Mouse (Mus musculus) skeletal muscle tissue, adult 2 months (tissue): ENCODE measurements around the gene Cry2.
"Not testable (repeated sequence)": the region's sequence is repeated elsewhere in the genome, so short reads cannot be mapped to it uniquely, and the experiment has no call there.

Experiments used
- DNase-seq: peaks from one replicate; pipeline ENCODE4 v3.0.0-alpha.2; 2012; ENCODE audit warnings: low read depth, low spot score

Cry2 gene

DNA sequence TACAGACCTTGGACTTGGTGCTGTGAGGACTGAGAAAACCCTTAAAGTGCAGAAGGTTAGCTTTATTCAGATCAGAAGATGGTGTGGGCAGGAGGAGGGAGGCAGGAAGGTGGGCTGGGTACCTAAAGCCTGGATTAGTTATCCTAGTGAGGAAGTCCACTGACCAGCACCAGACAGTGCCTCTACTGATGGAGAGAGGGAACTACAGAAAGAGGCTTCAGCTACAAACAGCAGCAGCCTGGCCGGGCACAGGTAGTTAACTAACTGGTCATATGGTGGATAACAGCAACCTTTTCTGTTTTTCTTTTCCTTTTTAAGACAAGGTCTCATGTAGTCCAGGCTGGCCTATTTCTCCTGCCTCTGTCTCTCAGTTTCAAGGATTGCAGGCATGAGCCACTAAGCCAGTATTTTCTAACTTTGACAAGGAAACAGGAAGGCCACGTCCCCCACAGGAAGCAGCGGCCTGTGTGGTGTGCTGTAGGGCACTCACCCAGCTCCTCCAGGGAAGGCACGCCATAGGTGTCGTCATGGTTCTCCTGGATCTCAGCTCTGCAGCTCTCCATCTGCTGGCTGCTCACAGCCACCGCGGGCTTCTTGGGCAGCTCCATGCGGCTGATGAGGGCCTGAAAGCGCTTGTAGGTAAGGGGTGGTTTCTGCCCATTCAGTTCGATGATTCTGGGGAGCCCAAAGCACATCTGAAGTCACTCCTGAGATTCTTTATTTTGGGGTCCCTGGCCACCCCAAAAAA lies 11.3 kb downstream of the Cry2 start:
- DNase-seq = no peak

DNA sequence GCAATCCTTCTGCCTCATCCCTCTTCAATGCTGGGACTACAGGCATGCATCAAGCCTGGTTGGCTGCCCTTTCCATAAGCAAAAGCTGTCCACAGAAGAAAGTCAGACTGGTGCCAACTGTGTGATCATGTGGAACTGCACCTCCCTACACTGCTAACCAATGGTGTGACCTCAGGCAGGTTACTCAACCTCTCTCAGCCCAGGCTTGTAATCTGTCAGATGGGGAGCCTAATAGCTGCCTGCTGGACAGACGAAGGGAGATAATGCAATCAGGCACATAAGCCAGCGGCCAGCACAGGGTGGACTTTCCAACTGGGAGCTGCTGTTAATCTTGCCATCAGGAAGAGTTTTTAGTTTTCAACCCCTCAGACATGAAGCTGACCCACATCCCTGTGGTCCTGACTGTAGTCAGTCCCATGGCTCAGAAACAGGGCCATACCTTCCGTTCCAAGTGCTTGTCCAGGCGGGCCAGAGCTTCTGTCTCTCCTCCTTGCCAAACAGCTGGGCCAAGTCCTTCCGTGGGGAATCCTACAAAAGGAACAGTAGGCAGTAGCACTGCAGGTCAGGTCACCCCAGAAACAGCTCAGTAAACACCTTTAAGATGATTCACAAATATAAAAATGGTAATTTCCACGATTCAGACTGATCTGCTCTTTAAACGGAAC lies 12.0 kb downstream of the Cry2 start:
- DNase-seq = no peak

DNA sequence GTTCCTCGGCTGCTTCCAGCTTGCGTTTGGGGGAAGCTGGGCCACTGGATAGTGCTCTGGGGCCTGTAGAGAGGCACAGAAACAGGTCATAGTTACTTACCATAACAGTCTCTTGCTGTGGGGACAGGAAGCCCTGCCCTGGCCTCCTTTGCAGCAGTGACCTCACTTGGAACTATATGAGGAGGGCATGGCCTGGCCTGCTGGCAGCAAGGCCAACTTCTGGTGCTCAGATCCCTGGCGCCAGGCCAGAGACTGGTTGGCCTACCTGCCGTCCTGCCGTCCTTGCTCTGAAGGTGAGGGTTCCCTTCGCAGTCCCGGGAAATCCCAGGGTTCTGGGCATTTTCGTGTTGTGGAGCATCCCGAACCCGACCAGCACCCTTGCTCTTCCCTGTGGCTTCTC lies 22.1 kb downstream of the Cry2 start:
- no peak for DNase-seq

DNA sequence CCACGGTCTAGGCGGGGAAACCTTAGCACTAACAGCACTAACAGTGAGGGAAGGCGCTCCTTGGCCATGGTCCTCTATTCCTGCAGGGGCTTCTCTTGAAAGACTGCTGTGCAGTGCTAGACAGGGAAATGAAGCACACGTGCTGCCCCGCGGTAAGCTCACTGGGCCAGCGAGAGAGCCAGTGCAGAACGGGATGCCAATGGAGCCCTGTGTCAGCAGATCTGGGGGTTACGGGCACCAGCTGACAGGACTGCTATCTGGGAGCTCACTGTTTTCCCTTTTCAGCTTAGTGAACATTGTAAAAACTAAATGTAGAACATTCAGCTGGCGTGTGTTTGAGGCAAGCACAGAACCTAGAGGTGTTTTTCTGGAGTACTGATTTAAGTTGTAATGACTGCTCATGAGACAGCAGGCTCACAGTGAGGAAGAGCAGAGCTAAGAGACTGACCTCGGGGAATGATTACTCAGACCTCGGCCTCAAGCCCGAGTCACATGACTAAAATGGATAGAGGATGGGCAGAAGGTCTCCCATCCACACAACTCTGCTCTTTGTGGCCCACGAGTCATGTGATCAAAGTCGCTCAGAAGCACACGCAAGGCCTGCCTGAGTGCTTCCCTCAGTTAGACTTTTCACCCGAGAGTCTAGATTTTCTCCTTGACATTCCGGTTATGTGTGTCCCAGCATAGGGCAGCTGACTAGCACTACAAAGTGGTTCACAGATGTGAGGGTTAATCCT lies 25.4 kb downstream of the Cry2 start:
- no peak for DNase-seq

DNA sequence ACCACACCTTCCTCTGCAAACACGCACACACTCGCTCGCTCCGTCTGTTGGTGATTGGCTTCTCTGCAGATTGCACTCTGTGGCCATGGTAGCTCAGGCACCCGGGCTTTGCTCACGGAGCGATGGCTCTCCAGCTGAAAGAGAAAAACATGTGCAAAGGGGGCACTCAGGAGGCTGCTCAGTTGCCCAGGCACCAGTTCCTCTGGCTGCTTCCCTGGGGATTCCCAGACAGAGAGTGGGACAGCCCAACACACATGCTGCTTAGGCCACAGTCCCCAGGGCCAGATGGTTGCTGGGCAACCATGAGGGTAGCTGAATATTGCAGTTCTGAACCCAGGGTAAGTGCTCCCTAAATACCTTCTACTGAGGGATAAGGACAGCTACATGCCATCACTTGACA lies 28.2 kb downstream of the Cry2 start:
- DNase-seq = no peak

DNA sequence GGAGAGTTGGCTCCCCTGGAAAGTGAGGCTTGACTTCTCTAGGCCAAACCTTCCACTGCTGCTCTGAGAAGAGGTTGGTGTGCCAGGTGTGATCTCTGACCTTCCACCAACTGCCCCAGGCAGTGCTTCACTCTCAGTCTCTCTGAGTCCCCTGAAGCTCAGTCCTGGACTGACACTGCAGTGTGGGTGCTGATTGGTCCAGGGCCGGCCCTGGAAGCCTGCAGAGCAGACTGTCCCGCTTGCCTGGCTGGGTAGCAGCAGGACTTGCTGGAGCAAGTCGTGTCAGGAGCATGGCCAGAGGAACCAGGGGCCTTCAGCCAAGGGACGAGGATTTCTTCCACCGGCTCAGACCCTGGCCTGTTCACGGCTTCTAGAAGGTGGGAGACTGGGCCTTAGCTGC lies 29.1 kb downstream of the Cry2 start:
- DNase-seq = no peak

DNA sequence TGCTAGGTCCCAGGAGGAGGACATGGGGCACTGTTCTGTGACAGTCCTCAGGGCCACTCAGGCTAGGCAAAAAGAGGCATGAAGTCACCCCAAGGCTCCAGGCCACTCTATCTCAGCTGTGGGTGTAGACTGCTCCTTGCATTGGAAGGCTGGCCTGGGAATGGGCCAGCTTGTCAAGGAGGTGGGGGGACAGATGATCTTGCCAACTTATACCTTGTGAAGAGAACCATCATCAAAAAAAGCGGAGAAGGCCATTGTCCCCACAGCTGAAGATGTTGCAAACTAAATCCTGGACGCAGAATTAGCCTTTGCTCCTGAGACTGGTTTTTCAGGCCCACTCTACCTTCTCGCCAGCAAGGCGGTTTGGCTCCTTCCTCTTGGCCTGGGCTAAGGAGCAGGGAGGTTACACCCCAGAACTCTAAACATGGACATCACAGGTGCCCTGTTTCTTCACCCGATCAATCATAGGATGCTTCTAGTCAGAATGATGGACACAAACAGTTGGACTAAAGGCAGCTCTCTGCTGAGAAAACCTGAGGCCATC lies 30.0 kb downstream of the Cry2 start:
- no peak for DNase-seq

DNA sequence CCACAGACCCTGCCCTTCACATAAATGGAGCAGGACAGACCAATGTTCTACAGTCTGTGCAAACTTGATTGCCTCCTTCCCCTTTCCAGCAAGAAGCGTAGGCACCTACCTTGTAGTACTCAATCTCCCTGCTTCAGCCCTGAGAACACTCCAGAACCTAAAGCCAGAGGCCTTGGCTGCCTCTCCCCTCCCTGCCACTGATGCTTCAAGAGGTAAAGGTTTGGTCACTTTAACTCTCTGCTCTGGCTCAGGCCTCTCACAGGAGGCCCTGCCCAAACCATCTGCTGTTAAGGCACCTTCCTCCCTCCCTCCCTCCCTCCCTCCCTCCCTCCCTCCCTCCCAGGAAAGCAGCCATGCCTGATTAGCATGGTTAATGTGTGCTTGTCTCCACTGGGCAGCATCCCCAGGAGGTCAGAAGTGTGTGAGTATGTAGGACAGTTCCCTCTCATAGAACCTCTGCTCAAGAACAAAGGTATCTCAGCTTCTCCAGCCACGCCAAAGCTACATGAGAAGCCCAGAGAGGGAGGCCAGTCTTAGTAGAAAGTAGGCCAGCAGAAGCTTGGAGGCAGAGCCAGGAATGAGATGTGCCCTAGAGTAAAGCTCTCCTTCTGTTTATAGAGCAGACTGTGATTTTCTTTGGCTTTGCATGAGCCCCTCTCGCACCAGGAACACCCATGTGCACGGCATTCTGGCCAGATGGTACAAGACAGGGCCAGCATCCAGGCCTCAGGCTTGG lies 31.1 kb downstream of the Cry2 start:
- DNase-seq = no peak

DNA sequence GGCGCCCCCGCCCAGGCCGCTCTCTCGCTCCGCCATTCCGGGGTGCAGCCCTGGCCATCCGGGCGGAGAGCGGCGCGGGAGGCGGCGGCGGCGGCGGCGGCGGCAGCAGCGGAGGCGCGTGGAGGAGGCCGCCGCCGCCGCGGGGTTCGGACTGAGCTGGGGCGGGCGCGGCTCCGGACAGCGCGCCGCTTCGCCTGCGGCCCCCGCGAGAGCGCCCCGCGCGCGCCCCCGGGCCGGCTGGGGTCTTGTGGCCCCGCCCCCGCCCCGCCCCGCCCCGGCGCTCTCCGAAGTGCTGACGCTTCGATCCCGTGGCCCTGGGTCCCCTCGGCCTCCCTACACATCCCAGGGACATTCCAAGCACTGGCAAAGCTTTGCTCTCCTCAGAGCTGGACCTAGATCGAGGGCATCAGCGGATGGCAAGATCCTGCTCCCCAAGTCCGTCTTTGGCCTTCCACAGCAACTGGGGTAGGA lies 32.7 kb downstream of the Cry2 start, which contains the start of gene Mapk8ip1:
Mapk8ip1 (minus strand) TSS at position 173 of the 471 bp plus-strand sequence.
- DNase-seq = no peak

DNA sequence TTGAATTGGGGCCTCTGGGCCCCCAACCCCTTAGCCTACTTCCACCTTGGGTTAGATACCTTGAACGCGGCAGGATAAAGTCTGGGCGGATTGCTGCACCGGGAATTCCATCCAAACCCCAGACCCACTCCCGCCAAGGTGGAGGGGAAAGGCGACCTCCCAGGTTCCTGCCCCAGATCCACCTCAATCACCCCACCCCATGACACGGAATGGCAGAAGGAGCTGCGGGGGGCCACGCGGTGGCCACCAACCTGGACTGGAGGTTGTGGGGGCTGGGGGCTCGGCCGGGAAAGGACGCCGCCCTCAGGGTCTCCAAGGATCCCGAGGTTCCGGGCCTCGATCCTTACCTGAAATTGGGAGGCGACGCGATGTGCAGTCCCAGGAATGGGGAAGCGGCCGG lies 33.2 kb downstream of the Cry2 start:
- DNase-seq = no peak

DNA sequence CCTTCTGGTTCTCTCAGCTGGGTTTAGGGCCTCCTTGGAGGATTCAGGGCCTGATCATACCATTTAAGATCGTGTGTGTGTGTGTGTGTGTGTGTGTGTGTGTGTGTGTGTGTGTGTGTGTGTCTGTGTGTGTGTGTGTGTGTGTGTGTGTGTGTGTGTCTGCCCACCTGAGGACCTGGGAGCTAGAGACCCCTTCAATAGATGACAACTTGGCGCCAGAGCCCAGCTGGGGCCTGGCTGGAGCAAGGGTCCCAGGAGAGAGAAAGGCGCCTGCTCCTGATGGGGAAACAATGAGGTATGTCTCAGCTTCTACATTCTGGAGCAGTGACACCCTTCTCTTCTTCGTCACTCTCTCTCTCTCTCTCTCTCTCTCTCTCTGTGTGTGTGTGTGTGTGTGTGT lies 34.0 kb downstream of the Cry2 start:
- DNase-seq = not testable (repeated sequence)

DNA sequence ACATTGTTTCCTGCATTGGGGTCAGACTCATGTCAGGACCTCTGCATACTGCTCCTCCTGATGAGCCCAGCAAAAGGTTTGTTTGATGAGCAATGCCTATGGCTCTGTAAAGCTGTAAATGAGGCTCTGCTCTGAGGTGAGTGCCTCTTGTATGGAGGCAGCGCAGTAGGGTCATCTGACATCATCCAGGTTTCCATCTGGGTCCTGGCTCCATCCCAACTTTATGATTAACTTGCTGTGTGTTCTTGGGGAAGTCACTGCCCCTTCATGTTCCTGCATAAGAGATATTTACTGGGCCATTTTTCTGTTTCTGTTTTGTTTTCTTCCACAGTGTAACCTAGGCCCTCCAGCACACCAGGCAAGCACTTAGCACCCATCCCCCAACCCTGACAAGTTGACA lies 36.4 kb downstream of the Cry2 start:
- no peak for DNase-seq

DNA sequence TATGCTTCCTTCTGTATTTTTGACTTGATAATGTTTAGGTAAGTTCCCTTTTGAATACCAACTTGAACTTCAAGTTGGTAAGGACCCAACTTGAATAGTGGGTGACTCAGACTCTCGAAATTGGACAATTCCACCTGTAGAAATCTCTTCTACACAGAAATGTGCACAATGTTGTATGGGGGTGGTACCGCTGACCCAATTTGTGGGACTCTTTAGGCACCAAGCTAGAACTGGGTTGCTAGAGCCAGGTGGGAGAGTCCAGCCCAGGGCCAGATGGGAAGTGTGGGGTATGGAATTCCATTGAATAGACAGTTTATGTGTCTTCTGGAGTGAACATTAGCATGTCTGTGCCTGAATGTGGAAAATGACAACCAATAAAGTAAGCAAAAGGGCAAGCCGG lies 38.3 kb downstream of the Cry2 start:
- no peak for DNase-seq

DNA sequence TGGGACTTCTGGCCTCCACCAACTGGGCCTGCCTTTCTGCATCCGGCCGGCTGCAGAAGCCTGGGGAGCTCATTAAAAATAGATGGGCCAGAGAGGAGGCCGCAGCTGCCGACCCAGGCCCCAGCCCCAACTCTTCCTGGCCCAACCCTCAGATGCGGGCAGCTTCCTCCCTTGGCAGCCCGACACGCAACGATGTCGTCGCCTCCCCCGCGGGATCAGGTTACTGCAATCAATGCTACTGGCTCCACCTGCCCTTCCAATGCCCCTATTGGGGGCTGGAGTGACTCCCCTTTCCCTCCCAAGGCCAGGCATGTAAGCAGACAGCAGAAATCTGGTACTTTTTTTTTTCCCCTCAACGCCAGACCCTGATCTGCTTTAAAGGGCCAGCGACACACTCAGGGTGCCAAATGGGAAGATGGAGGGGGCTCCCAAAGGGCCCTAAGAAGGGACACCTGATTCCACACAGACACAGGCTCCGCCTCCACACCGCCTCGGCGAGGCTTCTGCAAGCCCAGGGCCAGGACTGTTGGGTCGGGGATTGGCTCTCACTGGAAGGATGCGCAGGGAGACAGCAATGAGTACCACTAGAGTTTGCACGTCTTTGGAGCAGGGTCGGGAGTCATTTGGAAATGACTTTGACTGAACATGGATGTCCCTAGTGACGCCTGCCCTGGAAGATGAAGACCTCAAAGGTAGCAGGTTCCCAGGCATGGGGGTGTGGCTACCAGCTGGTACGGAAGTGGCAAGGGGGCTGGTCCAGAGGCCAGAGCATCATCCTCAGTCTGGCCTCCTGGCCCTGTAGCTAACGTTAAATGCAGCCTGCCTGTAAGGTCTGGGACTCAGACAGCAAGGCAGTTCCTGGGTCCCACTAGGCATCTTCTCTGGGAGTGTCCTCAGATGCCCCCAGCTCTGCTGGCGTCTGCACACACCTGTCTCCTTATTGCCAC lies 41.3 kb downstream of the Cry2 start:
- DNase-seq = no peak

DNA sequence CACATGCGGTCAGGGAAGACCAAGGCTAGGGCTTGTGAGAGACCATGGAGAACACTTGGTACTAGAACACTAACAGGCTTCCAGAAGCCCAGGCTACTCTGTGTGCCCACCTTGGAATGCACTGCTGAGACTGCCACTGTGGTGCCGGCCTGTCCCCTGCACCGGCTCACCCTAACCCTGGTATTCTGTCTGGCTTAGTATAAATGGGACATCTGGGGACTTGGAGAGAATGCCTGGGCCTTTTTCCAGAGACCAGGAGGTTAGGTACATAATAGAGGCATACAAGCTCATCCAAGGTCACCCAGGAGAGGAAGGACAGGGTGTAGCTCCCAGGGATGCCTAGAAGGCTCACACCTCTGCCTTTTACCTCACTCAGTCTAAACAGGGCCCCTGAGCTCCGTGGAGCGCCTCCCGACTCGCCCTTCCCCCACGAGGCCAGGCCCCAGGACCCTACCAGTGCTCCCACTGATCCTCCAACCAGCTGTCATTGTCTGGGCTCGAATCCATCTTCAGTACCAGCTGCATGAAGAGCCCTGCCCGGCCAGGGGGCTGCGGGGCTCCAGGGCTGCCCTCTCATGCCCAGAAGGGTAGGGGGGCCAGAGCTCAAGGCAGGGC lies 42.0 kb downstream of the Cry2 start:
- DNase-seq = no peak

DNA sequence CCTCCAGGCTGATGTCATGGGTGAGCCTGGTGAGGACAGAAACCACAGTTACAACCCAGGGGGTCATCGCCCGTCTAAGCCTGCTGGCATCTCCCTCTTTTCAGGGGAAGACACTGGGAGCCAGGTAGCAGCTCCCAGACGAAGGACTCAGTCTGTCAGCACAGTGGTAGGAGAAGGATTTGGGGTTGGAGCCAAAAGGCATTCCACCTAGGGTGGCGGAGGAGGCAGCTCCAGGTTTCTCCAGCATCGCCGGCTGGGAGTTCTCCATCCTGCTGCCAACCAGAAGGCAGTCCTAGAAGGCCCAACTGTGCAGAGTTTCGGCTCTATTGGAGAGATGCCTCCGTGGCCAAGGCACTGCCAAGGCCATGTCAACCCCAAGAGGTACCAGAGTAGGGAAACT lies 42.7 kb downstream of the Cry2 start:
- no peak for DNase-seq

DNA sequence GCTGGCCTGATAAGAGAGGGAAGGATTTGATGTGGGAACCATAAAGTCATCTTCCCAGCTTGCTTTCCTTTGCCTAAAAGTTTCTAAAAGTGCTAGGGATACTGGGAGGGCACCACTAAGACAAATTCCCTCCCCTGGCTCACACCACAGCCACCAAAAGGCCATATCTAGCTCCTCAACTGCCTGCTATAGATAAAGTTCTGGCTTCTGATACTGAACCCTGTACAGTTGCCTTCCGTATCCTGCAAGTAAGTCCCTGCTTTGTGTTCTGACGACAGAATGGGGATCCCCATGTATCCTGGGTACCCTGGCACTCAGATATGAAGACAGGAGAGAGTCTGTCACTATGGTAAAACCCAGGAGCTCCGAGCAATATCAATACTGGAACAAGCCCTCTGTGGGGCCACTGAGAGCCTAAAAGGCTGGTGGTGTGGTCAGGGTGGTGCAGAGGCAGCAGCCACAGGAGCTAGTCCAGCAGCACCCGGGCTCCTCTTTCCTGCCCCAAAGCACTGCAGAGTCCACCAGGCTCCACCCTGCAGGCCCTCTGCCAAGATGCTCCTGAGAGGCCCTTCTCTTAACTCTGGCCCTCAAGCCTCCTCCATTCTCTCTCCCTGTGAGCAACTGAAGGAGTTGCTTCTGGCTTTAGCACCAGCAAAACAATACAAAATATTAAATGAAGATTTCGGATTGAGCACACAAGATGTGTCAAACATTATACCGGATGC lies 43.5 kb downstream of the Cry2 start:
- DNase-seq = no peak

DNA sequence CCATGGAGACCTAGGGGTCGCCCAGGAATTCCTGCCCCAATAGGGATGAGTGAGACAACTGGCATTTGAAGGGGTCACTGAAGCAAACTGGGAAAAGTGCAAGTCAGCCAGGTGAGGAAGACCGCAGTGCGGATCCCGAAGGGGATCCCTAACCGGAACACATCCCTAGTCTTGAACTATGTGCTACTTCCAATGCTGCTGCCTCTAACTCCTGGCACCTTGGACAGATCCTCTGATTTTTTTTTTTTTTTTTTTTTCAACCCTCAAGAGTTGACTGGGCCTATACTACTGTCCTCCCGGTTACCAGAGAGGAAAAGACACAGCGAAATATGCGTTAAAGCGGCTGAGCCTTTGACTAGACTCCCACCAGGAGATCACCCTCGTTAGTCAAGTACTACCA lies 44.2 kb downstream of the Cry2 start:
- DNase-seq = no peak

DNA sequence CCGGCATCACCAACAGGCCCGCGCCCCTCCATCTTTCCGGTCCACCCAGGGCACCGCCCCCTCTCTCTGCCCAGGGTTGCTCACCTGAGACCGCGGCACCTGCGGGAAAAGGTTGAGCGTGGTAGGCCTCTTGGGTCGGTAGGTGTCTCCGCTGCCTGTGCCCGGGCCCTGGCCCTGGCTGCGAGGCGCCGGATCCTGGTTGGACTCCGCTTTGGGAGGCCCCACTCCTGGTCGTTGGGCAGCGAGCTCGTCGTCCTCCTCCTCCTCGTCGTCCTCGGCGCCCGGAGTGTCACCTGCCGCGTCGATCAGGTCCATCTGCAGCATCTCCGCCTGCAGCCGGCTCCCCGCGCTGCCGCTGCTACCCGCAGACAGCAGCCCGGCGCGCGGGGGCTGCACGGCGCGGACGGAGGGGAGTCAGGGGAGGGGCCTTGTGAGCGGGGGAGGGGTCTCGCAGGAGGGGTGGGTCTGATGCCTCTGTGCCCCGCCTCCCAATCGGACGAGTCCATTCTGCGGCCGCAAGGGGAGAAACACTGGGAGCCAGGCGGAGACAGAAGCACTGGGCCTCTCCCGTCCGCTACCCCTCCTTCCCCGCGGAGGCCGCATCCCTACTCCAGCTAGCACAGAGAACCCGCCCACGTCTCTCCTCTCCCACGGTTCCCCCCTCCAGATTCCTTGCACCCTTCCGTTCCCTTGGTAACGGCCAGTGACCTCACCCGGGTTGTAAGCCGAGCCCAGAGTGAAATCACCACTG lies 44.8 kb downstream of the Cry2 start:
- peak; percentile 67 for DNase-seq
